Mouse (Mus musculus) yolk sac, embryonic 10.5 days (tissue): ENCODE results near the gene Nacad.

ENCODE experiments used
- DNase-seq: peaks from one replicate; pipeline ENCODE4 v3.0.0-alpha.2; 2017; ENCODE audit warnings: low spot score

Gene Nacad

DNA sequence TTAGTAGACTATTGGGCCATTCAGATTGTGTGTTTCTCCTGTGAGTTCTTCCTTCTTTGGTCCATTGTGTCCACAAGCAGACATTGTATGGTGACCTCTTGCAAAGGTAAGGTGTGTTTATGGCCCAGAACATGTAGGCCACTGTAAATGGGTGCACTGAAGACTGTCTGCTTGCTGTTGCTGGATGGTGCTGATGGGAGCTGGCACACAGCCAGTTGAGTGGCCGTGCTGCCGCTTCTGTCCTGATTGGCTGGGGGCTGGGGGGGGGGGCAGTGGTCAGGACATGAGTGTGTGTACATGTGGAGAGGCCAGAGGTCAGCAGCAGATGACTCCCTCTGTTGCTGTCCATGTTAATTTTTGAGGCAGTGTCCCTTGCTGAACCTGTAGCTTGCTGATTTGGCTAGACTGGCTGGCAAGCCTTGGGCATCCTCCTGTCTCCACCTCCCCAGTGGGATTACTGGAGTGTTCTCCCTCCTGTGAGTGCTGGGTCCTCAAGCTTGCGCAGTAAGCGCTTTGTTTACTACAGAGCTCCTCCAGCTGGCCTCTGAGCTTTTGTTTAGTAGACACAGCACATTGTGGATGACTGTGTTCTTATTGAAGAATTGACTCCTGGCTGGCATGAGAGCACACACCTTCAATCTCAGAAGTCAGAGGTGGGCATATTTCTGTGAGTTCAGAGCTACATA lies 25.6 kb downstream of the Nacad start:
- no peak for DNase-seq

DNA sequence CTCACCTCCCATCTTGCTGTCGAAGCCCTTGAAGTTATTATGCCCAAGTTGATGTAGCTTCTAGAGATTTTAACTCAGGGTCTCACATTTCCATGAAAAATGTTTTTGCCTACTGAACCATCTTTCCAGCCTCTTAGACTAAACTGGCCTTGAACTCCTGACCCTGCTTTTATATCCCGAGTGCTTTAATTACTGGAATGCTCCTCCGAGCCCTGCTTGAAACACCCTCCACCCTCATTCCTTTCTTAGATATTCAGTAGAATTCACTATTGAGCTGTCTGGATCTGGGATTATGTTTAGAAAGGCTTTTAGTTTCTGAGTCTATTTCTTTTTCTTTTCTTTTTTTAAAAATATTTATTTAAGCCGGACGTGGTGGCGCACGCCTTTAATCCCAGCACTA lies 26.5 kb downstream of the Nacad start:
- no peak for DNase-seq

DNA sequence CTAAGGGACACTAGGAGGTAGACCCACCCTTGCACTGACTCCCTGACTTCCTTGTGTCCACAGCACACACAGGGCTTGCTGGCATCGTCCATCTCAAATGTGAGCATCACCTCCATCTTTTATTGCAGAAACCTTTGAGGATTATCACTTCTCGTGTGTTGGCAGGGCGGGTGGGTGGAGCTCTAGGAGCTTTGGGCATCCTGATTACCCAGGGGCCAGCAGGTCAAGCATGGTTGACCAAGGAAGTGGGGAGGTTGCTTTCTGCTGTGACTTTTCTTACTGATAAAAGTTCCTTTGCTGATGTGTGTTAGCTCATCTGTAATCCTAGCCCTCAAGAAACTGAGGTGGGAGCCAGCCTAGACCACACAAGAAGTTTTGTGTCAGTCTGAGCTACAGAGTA lies 29.7 kb downstream of the Nacad start:
- DNase-seq, result no peak

- no peak for DNase-seq
Measured at GRCm38 (mm10) chr11:6569410-6569777, 36.5 kb downstream of the Nacad start.

- no peak for DNase-seq
Measured at GRCm38 (mm10) chr11:6568584-6569409, 37.1 kb downstream of the Nacad start.

- no peak for DNase-seq
Measured at GRCm38 (mm10) chr11:6567951-6568350, 37.9 kb downstream of the Nacad start.

DNA sequence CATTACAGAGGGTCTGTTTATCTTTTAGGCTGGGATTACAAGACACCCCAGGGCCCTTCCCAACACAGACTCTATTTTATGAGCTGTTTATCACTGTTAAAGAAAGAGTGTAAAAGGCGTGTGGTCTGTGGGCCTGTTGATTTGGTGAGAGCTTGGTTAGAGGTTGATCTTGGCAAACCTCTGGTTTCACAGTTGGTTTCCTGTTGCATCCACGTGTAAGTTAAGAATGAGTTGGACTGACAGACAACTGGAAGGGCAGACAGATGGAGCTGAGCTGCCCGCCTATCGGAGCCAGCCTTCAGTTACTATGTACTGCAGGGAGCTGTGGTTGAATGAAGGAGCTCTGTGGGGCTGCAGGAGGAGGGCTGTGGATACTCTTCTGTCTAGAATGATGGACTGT lies 39.4 kb downstream of the Nacad start:
- DNase-seq, result no peak

- no peak for DNase-seq
Measured at GRCm38 (mm10) chr11:6563201-6563600, 42.7 kb downstream of the Nacad start.

DNA sequence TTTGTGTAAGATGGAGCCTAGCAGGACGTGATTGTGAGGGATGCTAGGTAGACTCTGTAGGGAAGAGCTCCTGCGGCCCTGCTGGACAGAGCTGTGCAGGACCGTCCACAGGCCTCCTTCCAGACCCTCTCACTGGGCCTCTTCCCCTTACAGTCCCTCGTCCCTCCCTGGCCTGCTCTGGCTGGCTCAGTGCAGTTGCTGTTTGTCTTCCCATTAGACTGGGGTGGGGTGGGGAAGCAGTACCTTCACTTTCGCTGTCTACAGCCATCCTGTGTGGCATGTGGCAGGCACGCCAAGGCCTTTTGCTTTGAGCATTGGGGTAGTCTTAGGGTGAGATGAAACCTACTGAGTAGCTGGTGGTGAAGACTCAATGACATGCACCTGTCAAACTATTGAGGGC lies 43.5 kb downstream of the Nacad start:
- DNase-seq, result no peak

DNA sequence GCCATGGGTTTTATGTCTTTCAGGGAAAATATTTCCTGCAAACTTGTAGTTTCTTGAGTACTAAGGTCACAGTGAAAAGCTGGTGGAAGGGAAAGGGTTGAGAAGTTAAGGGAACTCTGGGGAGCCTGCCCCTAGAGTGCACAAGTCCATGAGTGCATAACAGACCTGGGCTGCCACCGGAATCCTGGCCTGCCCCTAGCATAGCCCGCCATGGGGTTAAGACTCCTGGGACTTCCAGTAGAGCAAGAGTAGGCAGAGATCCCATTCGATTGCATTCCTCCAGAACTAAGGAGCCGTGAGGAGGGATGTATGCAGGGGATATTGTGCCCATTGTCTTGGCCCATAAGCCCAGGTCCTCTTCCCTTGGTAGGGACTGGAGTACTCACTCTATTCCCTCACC lies 44.4 kb downstream of the Nacad start:
- DNase-seq, result no peak

- DNase-seq, result no peak
Measured at GRCm38 (mm10) chr11:6560655-6561360, 45.0 kb downstream of the Nacad start.

DNA sequence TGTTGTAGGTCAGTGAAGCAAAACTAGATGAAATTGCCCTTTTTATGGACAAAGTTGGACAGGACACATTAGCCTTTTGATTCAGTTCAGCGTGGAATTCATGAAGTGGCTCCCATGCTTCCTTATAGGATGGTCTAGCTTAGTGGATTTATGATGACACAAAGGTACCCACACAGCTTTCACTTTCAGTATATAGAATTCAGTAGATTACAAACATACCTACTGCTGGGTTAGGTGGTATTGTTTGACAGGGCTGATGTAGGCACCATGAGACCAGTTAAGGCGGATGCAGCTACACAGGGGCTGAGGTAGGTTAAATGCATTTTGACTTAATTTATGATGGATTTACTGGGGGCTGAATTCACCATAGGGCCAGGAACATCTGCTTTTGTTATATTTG lies 45.9 kb downstream of the Nacad start:
- no peak for DNase-seq

DNA sequence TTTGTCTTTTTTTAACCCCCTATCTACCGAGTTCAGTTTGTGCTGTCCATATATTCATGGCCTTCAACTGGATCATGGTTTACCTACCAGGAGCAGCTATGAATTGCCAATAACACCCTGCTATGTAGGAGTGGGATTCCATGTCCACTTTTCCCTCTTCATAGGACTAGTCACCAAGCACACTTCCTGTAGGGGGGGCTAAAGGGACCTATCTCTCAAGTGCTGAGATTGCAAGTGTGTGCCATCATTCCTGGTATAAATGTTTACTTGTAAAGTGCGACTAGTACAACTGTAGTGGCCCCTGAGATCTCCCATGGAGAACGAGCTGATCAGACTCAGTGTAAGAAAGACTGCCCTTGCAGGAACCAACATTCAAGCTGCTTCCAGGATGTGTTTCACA lies 47.6 kb downstream of the Nacad start:
- no peak for DNase-seq

DNA sequence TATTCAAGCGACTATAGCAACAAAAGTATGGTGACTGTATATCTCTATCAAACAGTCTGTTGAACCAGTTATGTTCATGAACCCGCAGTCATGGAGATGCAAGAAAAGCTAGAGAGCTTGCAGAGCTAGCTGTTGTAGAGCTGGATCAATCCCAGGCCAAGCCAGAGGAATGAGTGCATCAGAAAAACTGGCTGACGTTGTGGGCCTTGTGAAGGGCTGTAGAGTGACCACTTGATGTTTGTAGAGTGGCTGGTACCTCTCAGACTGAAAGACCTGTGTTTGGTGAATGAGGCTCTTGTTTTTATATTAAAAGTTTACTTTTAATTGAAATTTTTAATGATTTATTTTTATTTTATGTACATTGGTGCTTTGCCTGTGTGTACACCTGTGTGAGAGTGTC lies 55.7 kb downstream of the Nacad start:
- DNase-seq, result no peak

GRCm38 (mm10) chr11:6549770-6550169 lies 56.1 kb downstream of the Nacad start:
- DNase-seq, result no peak
